Mouse (Mus musculus) hindbrain, embryonic 14.5 days (tissue): Measurements from ENCODE around the gene Oard1. TPM values are rescaled to one million over a fixed set of nuclear protein-coding genes. Genes with fewer than 3 reads are reported as not detected.

Source experiments
- ATAC-seq: fragments of 200-750 bp; cut with Nextera tagmentation; 2 replicates; pipeline ENCODE4 v1.8.0; 2017; ENCODE audit warnings: moderate number of reproducible peaks, mild to moderate bottlenecking, moderate TSS enrichment, moderate library complexity; ENCODE audit not compliant: low FRiP score
- DNase-seq: peaks from one replicate; pipeline ENCODE4 v3.0.0-alpha.2; 2015; ENCODE audit warnings: low spot score
- H3K27ac ChIP-seq: fragments of 300-500 bp; sonication (generic); 2 replicates; pipeline ENCODE4 v1.5.1; 2014; ENCODE audit warnings: mild to moderate bottlenecking, moderate library complexity
- H3K27me3 ChIP-seq: fragments of 300-500 bp; sonication (generic); 2 replicates; pipeline ENCODE4 v1.6.1; 2014; ENCODE audit warnings: mild to moderate bottlenecking, low read length, mixed read lengths; ENCODE audit not compliant: control insufficient read depth, insufficient read depth
- H3K36me3 ChIP-seq: fragments of 300-500 bp; sonication (generic); replicated peaks from 2 replicates; pipeline ENCODE4 v1.6.1; 2014; ENCODE audit not compliant: control insufficient read depth, insufficient read depth
- H3K4me1 ChIP-seq: fragments of 300-500 bp; sonication (generic); replicated peaks from 2 replicates; pipeline ENCODE4 v1.6.1; 2014; ENCODE audit warnings: antibody characterized with exemption, low read length, mixed read lengths; ENCODE audit not compliant: control insufficient read depth, insufficient read depth
- H3K4me2 ChIP-seq: fragments of 300-500 bp; sonication (generic); replicated peaks from 2 replicates; pipeline ENCODE4 v1.6.1; 2014; ENCODE audit warnings: mild to moderate bottlenecking, moderate library complexity
- H3K4me3 ChIP-seq: fragments of 300-500 bp; sonication (generic); replicated peaks from 2 replicates; pipeline ENCODE4 v1.5.1; 2014; ENCODE audit warnings: mild to moderate bottlenecking, low read length
- H3K9ac ChIP-seq: fragments of 300-500 bp; sonication (generic); 2 replicates; pipeline ENCODE4 v1.6.1; 2014
- H3K9me3 ChIP-seq: fragments of 300-500 bp; sonication (generic); 2 replicates; pipeline ENCODE4 v1.6.1; 2016; ENCODE audit warnings: low read length; ENCODE audit not compliant: control insufficient read depth
- WGBS: fragments of 180-500 bp; shearing (Covaris S2); extraction: QIAGEN DNeasy Blood & Tissue Kit; methylation state at CpG from one replicate; pipeline ENCODE4 v1.1.7; 2014; 5-methylcytosine and 5-hydroxymethylcytosine counted together
- polyA plus RNA-seq: library from polyadenylated mRNA; unstranded; fragments of >200 nt; fragmentation: Nextera tagmentation; extraction: Ambion mirVana; gene quantifications from 2 replicates; pipeline ENCODE4 v1.2.1, GENCODE M21; 2014

Gene Oard1
- polyA plus RNA-seq, 1 experiment from 2014 or later: 36.3 TPM

DNA sequence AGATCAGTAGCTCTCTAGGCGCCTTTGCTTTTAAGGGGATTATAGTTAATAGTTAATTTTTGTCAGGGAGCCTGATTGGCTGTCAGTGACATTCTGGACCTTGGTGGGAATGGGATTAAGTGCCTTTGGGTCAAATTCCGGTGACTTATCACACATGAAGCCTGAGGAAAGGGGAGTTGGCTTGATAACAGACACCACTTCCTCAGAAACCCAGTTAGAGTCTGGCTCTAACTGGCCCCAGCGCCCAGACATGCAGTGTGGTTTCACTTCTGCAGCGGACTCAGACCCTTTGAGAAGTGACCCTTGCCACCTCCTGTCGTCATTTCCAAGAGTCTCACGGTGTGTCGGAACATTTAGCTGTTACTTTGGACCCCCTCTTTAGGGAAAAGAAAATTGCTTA, 8.4 kb downstream of the Oard1 start:
- H3K9me3 ChIP-seq: no peaks in the 10 kb centered on the region
- 82% methylated on average over 7 of the region's 7 CpGs for WGBS
- ATAC-seq (no peak), DNase-seq (no peak)
- H3K36me3 ChIP-seq: peaks cover 8% of the 10 kb centered on the region
- no peaks in the 10 kb centered on the region for H3K4me1 ChIP-seq
- H3K9ac ChIP-seq: no peak overlapping the region
- H3K27ac ChIP-seq: no peak overlapping the region
- no peaks in the 10 kb centered on the region for H3K27me3 ChIP-seq
- H3K4me3 ChIP-seq: no peak overlapping the region
- no peak overlapping the region for H3K4me2 ChIP-seq

DNA sequence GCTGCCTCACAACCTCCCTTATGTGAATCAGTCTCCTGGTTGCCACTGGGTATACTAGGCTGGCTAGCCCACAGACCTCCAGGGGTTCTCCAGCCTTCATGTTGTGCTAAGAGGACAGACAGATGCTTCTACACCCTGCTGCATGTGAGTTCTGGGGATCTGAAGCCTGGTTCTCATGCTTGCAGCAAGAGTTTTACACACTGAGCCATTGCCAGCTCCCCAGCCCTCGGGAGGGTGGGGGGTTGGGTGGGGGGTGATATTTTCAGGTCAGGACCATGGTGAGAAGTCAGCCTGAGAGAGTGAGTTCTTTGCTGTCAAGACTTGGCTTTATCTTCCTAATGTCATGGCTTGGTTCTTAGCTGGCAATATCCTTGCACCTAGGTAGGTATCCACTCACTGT, 9.0 kb downstream of the Oard1 start:
- DNase-seq (no peak), ATAC-seq (no peak)
- Histone ChIP-seq H3K4me2 (no peak overlapping the region), H3K9me3 (no peaks in the 10 kb centered on the region), H3K4me1 (no peaks in the 10 kb centered on the region), H3K36me3 (peaks cover 8% of the 10 kb centered on the region), H3K4me3 (no peak overlapping the region), H3K27me3 (no peaks in the 10 kb centered on the region), H3K9ac (no peak overlapping the region), H3K27ac (no peak overlapping the region)
- 100% methylated on average over 1 of the region's 1 CpGs for WGBS

DNA sequence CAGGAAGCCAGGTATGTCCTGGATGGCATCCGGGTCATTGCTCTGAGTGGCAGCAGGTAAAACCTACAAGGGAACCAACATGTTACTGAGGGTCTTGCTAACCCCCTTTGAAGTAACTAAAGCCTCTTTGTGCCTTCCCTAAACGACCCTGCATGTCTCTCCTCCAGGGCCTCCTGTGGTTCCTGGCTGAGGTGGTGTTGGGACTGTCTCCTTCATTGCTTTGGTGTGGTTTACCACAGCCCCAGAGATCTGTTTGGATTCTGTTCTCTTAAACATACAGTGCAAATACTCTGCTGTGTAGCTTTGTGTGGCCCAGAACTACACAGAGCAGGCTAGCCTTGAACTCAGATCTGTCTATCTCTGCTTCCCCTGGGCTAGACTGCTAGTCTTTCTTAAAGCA, 9.8 kb downstream of the Oard1 start:
- no peak overlapping the region for H3K4me2 ChIP-seq
- no peak for ATAC-seq
- H3K4me1 ChIP-seq: no peaks in the 10 kb centered on the region
- no peak for DNase-seq
- no peaks in the 10 kb centered on the region for H3K9me3 ChIP-seq
- H3K27me3 ChIP-seq: no peaks in the 10 kb centered on the region
- WGBS: 76% methylated on average over 2 of the region's 2 CpGs
- 0 out of 2 replicates have a peak, but pooled peaks cover 4% of the 10 kb centered on the region for H3K36me3 ChIP-seq
- H3K9ac ChIP-seq: no peak overlapping the region
- H3K27ac ChIP-seq: no peak overlapping the region
- H3K4me3 ChIP-seq: no peak overlapping the region

DNA sequence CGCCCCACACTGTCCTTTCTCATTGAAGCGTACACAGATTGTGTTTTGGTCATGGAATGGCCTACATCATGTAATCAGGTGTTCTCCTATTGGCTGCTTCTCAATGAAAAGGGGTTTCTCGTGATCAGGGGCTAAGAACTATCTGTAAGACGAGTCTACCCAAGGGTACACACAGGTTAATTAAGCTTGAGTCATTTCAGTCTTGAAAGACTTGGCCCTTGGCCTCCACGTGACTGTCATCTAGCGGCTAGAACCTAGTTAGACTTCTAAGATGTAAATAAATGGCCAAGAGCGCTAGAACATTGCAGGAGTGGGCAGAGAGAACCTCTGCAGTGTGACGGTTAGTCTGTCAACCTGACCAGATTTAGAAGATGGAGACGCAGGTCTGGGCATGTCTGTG, 14.4 kb downstream of the Oard1 start:
- DNase-seq (no peak), ATAC-seq (no peak)
- H3K4me1 ChIP-seq: no peaks in the 10 kb centered on the region; the same call in 1 of the 2 replicates
- no peak overlapping the region for H3K4me3 ChIP-seq
- H3K9ac ChIP-seq: no peak overlapping the region
- H3K27ac ChIP-seq: no peak overlapping the region
- H3K4me2 ChIP-seq: no peak overlapping the region
- no peaks in the 10 kb centered on the region for H3K36me3 ChIP-seq
- H3K27me3 ChIP-seq: no peaks in the 10 kb centered on the region
- no peaks in the 10 kb centered on the region for H3K9me3 ChIP-seq
- WGBS: 90% methylated on average over 9 of the region's 9 CpGs

DNA sequence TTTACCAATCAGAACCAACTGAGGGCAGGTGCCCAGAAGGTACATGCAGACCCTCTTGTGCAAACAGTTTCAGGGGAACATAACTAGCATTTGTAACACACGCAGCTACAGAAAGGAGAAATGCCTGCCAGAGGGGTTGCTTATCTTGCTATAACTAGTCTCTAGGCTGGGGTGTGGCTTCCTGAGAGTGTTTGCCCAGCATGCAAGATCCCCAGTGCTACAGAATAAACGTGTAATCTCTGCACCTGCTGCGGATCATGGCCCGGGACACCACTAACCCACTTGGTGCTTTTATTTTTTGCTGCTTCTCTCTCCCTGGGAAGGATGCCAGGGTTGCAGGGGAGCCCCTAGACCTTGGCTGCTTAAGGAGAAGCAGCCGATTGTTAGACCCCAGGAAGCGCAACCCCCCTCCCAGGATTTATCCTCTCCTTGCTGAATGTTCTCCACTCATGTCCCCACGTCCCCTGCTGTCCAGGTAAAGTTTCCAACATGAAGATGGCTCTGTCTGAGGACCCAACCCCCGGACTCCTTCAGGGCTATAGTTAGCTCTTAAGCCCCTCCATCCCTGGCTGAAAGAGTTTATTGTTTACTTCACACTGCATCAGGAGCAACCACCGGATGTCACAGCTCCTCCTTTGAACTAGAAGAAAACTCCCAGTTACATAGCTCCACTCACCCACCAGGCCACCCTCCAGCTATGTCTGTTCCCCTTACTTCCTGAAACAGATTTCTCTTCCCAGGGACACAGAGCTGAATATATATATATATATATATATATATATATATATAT, 16.2 kb downstream of the Oard1 start:
- Histone ChIP-seq H3K4me2 (no peak overlapping the region), H3K36me3 (no peaks in the 10 kb centered on the region), H3K27ac (no peak overlapping the region), H3K9me3 (no peaks in the 10 kb centered on the region), H3K4me3 (no peak overlapping the region), H3K4me1 (no peaks in the 10 kb centered on the region; the same call in 1 of the 2 replicates), H3K27me3 (no peaks in the 10 kb centered on the region), H3K9ac (no peak overlapping the region)
- ATAC-seq (no peak), DNase-seq (no peak)
- 50% methylated on average over 9 of the region's 9 CpGs for WGBS

DNA sequence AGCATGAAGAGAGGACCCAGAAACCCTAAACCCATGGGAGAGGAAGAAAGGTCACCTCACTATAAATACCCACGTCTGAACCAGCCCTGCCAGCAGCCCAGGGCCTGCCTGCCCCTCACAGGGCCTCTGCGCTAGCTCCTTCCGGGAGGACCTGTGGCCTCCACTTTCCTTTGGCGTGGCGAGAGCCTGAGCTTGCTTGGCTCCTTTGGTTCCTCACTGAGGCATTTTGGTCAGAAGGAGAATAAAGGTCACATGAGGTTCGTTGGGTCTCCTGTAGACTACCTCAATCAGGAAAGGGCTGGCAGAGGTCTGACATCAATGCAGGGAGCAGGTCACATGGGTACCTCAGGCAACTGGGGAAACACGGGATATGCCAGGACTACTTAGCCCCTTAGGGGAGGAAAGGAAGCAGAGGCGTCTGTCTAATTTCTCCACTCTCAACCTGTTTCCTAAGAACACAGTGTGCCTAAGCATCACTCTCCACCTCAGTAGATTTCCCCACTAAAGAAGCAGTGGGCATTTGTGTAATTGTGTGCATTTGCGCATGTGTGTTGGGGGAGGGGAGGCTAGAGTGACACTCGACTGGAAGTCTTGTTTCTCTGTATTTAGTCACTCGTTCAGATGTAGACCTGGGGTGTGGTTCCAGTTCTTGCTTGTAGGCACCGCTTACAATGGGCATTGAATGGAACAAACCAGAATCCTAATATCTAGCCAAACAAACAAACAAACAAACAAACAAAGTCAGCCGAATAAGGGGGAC, 17.4 kb downstream of the Oard1 start:
- Histone ChIP-seq H3K9ac (no peak overlapping the region), H3K9me3 (no peaks in the 10 kb centered on the region), H3K4me1 (no peaks in the 10 kb centered on the region; the same call in 1 of the 2 replicates), H3K27me3 (no peaks in the 10 kb centered on the region), H3K4me3 (no peak overlapping the region), H3K4me2 (no peak overlapping the region), H3K27ac (no peak overlapping the region), H3K36me3 (no peaks in the 10 kb centered on the region)
- ATAC-seq (no peak), DNase-seq (no peak)
- 74% methylated on average over 13 of the region's 13 CpGs for WGBS

DNA sequence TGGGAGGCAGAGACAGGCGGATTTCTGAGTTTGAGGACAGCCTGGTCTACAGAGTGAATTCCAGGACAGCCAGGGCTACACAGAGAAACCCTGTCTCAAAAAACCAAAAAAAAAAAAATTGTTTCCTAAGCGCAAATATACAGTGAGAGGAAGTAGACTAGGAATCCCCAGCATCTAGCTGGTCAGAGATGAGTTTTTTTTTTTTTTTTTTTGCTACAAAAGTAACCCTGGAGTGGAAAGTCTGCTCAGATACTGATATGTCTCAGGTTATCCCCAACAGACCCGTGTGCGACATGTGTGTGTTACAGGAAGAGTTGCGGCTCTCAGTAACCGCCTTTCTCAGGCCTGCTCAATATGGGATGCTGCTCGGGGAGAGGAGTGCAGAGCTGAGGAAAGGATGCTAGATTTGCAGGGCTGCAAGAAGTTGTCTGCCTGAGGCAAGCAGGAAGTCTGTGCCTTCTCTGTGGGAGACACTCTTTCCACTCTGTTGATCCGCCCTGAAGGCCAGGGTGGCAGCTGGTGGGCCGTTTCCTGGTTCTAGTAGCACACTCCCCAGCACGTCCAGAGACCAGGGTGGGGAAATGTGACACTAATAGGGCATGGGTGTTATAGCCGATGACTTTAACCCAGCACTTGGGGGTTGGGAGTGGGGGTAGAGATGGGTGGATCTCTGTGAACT, 18.2 kb downstream of the Oard1 start:
- Histone ChIP-seq H3K4me3 (no peak overlapping the region), H3K27ac (no peak overlapping the region), H3K27me3 (no peaks in the 10 kb centered on the region), H3K36me3 (no peaks in the 10 kb centered on the region), H3K9me3 (no peaks in the 10 kb centered on the region), H3K4me2 (no peak overlapping the region), H3K4me1 (peaks cover 5% of the 10 kb centered on the region), H3K9ac (no peak overlapping the region)
- WGBS: 70% methylated on average over 11 of the region's 11 CpGs
- no peak for ATAC-seq
- DNase-seq: no peak

DNA sequence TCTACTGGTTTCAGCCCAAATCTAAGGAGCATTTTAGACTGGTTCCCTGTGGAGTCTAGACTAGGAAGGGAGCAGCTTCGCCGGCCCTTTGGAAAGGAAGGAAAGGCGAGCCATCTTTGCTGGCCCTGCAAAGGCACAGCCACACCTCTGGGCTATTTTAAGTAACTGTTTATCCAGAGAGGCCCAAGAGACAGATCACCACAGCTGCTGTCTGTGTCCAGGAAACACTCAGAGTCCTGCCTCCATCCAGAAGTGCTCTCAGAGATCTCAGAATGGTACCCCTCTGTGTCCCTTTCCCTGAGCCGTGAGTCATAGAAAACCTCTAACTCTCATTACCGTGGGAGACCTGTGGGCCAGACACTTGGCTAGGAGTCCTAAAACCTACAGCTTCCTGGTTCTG, 20.6 kb downstream of the Oard1 start:
- Histone ChIP-seq H3K27ac (no peak overlapping the region), H3K27me3 (no peaks in the 10 kb centered on the region), H3K9me3 (no peaks in the 10 kb centered on the region), H3K9ac (no peak overlapping the region), H3K36me3 (no peaks in the 10 kb centered on the region), H3K4me2 (no peak overlapping the region), H3K4me3 (no peak overlapping the region), H3K4me1 (peaks cover 5% of the 10 kb centered on the region)
- 75% methylated on average over 5 of the region's 5 CpGs for WGBS
- DNase-seq (no peak), ATAC-seq (no peak)

DNA sequence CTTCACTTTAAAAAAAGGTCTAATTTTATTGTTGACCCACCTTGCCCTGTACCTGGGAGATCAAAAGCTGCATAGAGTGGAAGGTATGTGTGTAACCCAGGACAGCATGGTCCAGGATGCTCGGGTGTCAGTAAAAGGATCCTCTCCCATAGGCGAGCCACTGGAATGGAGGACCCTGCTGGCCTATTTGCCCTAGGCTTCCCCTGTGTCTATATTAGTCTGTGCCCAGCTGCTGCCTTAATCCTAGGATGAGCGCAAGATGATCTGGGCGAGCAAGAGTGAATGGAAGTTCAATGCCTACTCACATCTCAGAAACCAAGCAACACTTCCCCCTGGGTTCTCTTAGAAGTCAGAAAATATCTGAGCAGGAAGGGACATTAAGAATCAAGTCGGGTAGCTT, 21.2 kb downstream of the Oard1 start:
- H3K4me1 ChIP-seq: peaks cover 5% of the 10 kb centered on the region
- H3K4me3 ChIP-seq: no peak overlapping the region
- WGBS: 73% methylated on average over 5 of the region's 5 CpGs
- no peak overlapping the region for H3K27ac ChIP-seq
- H3K9me3 ChIP-seq: no peaks in the 10 kb centered on the region
- no peaks in the 10 kb centered on the region for H3K27me3 ChIP-seq
- H3K9ac ChIP-seq: no peak overlapping the region
- H3K36me3 ChIP-seq: no peaks in the 10 kb centered on the region
- H3K4me2 ChIP-seq: no peak overlapping the region
- DNase-seq (no peak), ATAC-seq (no peak)
